Mouse (Mus musculus) thymus, adult 2 months (tissue): Measurements from ENCODE around the gene Cox4i2. TPM values are rescaled to one million over a fixed set of nuclear protein-coding genes. Genes with fewer than 3 reads are reported as not detected.

Experiments
- DNase-seq: peaks from one replicate; pipeline ENCODE4 v3.0.0; 2021
- H3K27ac ChIP-seq: fragments of 200-500 bp; 2 replicates; pipeline ENCODE4 v1.5.1; 2012; ENCODE audit warnings: low read length, control low read depth; ENCODE audit not compliant: control insufficient read depth, insufficient read depth
- H3K27me3 ChIP-seq: fragments of 200-500 bp; 2 replicates; pipeline ENCODE4 v1.6.1; 2012; ENCODE audit warnings: mild to moderate bottlenecking, low read length, moderate library complexity, mixed read lengths; ENCODE audit not compliant: control insufficient read depth, insufficient read depth
- H3K36me3 ChIP-seq: fragments of 200-500 bp; 2 replicates; pipeline ENCODE4 v1.6.1; 2012; ENCODE audit warnings: mild to moderate bottlenecking, low read length, moderate library complexity; ENCODE audit not compliant: control insufficient read depth, insufficient read depth
- H3K4me1 ChIP-seq: fragments of 200-500 bp; replicated peaks from 2 replicates; pipeline ENCODE4 v1.6.1; 2012; ENCODE audit warnings: low read length; ENCODE audit not compliant: control insufficient read depth, insufficient read depth
- H3K4me3 ChIP-seq: fragments of 200-500 bp; 2 replicates; pipeline ENCODE4 v1.5.1; 2012; ENCODE audit warnings: mild to moderate bottlenecking, low read length, control low read depth, moderate library complexity; ENCODE audit not compliant: control insufficient read depth, insufficient read depth
- CTCF ChIP-seq: fragments of 200-500 bp; IDR thresholded peaks from 2 replicates; pipeline ENCODE4 v1.5.1; 2012; ENCODE audit warnings: mild to moderate bottlenecking, control low read depth, low read length, moderate library complexity, borderline replicate concordance; ENCODE audit not compliant: control insufficient read depth, poor library complexity, insufficient read depth; ENCODE audit errors: extremely low read depth
- POLR2A ChIP-seq: fragments of 200-500 bp; IDR thresholded peaks from 2 replicates; pipeline ENCODE4 v1.6.1; 2012; ENCODE audit warnings: mild to moderate bottlenecking, low read length, control low read depth, moderate library complexity; ENCODE audit not compliant: control insufficient read depth, poor library complexity, insufficient read depth; ENCODE audit errors: extremely low read depth
- WGBS: fragments of 180-500 bp; shearing (Covaris S2); methylation state at CpG from one replicate; pipeline ENCODE4 v1.1.7; 2018; 5-methylcytosine and 5-hydroxymethylcytosine counted together
- polyA plus RNA-seq: library from polyadenylated mRNA; depleted of rRNA; stranded (reverse); fragments of >200 nt; gene quantifications from 2 replicates; pipeline ENCODE4 v1.2.3, GENCODE M21; 2012

Gene Cox4i2
- polyA plus RNA-seq, 1 experiment = 1.9 TPM

DNA sequence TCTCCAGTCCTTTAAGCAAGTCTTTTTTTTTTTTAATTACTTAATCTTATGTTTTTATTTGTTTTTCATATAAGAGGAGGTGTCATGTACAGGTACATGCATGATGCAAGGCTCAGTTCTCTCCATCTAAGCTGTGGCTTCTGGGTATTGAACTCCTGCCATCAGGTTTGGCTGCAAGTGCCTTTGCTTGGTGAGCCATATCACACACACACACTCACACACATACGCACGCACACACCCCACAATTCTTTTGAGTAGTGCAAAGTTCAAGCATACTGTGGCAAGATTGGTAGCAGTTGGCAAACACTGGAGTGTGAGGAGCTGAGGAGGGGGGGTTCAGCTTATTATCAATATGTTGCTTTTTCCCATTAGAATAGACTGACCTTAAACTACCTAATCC lies 20.8 kb upstream of the Cox4i2 start:
- TF ChIP-seq CTCF = no peak
- TF ChIP-seq POLR2A = no peak
- WGBS = 90% methylated on average over 2 of the region's 2 CpGs
- Histone ChIP-seq H3K36me3 (no peaks in the 10 kb centered on the region), H3K4me3 (no peak overlapping the region), H3K27me3 (peaks cover 21% of the 10 kb centered on the region), H3K4me1 (peaks cover 16% of the 10 kb centered on the region), H3K27ac (no peak overlapping the region)
- DNase-seq = no peak

DNA sequence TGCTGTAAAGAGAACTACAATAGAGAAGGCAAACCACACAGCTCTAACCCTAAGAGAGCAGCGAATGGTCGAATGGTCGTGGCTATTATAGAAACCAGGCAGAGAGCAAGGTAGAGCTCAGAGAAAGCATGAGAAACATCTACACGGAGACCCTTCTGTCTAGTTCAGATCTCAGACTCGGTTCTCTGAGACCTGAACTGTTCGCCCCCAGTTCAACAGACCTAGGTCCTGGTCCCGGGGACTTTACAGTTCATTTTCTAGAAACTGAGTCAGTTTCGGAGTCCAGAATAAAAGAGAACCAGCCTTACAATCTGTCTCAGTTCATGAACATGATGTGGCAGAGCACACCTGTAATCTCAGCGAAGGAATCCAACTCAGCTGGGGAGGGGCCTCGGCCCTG lies 19.5 kb upstream of the Cox4i2 start:
- Histone ChIP-seq H3K4me1 (peaks cover 20% of the 10 kb centered on the region), H3K27me3 (peaks cover 22% of the 10 kb centered on the region), H3K4me3 (no peak overlapping the region), H3K36me3 (no peaks in the 10 kb centered on the region), H3K27ac (no peak overlapping the region)
- 31% methylated on average over 10 of the region's 10 CpGs for WGBS
- no peak for TF ChIP-seq CTCF
- TF ChIP-seq POLR2A = no peak
- DNase-seq = no peak

DNA sequence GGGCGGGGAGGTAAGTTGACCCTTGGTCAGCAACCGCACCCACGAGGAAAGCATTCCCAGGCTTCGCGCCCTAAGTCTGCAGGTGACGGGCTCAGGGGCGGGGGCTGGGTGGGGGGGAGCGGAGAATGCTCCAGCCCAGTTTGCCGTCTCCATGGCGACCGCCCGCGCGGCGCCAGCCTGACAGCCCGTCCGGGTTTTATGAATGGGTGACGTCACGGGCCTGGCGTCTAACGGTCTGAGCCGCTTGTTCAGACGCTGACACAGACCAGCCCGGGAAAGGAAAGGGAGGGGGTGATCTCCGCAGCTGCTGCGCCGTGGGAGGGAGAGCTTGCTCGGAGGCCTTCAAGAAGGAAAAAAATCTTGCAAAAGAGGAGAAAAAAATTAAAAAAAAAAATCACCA lies 19.0 kb upstream of the Cox4i2 start:
- Histone ChIP-seq H3K27me3 (peaks cover 22% of the 10 kb centered on the region), H3K27ac (no peak overlapping the region), H3K4me1 (peaks cover 23% of the 10 kb centered on the region), H3K36me3 (no peaks in the 10 kb centered on the region), H3K4me3 (no peak overlapping the region)
- WGBS = 2% methylated on average over 28 of the region's 28 CpGs
- TF ChIP-seq CTCF (no peak), POLR2A (no peak)
- DNase-seq = peak; percentile 81

DNA sequence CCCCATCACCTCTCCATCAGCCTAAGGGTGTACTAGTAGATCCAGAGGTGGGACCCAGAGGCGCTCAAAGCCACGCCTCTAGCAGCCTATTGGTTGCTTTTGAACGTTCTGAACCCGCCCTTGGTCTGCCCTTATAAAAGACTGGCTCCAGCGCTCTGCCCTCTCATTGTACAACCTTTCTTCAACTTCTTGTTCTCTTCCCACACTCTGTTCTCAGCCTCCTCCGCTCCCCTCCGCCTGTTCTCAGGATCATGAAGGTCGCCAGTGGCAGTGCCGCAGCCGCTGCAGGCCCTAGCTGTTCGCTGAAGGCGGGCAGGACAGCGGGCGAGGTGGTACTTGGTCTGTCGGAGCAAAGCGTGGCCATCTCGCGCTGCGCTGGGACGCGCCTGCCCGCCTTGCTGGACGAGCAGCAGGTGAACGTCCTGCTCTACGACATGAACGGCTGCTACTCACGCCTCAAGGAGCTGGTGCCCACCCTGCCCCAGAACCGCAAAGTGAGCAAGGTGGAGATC lies 17.8 kb upstream of the Cox4i2 start, which contains the start of gene Id1:
Gene Id1, plus strand, starts transcription at position 162 of the 512 bp plus-strand sequence.
- Histone ChIP-seq H3K4me1 (peaks cover 23% of the 10 kb centered on the region), H3K27ac (no peak within 1 kb of the TSS), H3K4me3 (peak within 1 kb of the TSS; percentile 44), H3K27me3 (peaks cover 22% of the 10 kb centered on the region), H3K36me3 (no peaks in the 10 kb centered on the region)
- under 1% methylated on average over 28 of the region's 28 CpGs for WGBS
- TF ChIP-seq CTCF (no peak; the same call in 1 of the 2 replicates), POLR2A (no peak)
- peak; percentile 59 for DNase-seq

DNA sequence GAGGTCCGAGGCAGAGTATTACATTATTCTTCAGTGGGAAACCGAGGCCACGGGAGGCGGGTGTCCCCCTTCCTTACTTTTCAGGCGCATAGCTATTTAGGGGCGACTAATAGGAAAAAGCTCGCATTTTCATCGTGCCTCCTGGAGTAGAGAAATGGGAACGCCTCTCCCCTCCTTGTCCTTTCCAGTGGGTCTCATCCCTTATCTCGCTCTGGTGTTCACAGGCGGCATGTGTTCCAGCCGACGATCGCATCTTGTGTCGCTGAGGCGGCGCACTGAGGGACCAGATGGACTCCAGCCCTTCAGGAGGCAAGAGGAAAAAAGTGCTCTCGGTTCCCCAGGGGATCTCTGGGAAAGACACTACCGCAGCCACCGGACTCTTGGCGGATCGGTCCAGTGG lies 17.2 kb upstream of the Cox4i2 start:
- Histone ChIP-seq H3K27me3 (peaks cover 22% of the 10 kb centered on the region), H3K4me3 (peak overlapping the region; percentile 44), H3K27ac (no peak overlapping the region), H3K36me3 (no peaks in the 10 kb centered on the region), H3K4me1 (peaks cover 28% of the 10 kb centered on the region)
- WGBS = 4% methylated on average over 22 of the region's 22 CpGs
- no peak for DNase-seq
- TF ChIP-seq POLR2A (no peak), CTCF (no peak)

DNA sequence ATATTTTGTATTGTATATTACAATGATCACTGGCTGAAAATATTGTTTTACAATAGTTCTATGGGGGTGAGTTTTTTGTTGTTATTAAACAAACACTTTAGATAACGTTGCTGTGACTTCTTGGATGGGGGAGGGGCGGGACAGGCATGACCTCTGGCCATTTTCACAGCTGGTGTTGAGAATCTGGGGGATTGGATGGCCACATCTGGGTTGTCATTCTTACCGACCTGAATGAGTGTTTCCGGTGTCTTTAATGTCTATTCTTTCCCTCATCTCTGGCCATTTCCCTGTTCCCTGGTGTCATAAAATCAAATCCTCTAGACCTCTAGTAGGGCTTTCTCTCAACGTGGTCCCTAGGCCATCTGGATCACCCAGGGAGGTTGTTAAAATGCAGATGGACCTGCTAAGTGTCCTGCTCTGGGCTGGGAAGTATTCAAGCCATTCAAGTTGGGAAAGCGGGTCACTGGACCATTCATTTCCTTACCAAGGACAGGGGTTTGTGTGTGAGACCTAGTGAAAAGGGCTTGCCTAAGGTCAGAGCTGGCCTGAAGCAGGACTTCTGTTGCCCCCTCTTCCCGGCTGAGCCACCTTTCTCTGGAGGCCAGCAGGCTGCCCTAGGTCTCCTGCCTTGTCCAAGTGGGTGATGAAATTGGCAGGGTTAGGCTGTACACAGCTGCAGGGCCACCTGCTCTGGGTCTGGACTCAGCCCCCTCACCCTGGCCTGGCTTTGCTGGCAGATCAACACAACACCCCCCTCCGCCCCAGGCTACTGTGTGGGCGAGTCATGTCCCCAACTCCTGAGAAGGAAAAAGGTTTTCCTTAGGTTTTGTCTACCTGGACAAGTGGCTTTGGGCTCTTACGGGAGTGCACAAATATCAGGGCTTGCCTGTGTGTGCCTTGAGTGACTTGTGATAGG lies 16.4 kb upstream of the Cox4i2 start:
- TF ChIP-seq CTCF (no peak), POLR2A (no peak)
- H3K27me3 ChIP-seq = peaks cover 22% of the 10 kb centered on the region
- no peak overlapping the region for H3K4me3 ChIP-seq
- H3K36me3 ChIP-seq = no peaks in the 10 kb centered on the region
- H3K27ac ChIP-seq = no peak overlapping the region
- peaks cover 31% of the 10 kb centered on the region for H3K4me1 ChIP-seq
- 62% methylated on average over 10 of the region's 10 CpGs for WGBS
- no peak for DNase-seq
